Mouse (Mus musculus) thymus, postnatal 25 days (tissue): ENCODE data around the gene Folr1.

Experiments
- DNase-seq: peaks from one replicate; pipeline ENCODE4 v3.0.0; 2022

Folr1 gene

GRCm38 (mm10) chr7:101870629-101871028 is at the start of gene Folr1:
TSS of gene Folr1 (minus strand) at chr7:101870788.
- DNase-seq = no peak

GRCm38 (mm10) chr7:101918071-101918470 is 47.5 kb upstream of the Folr1 start:
- peak; percentile 63 for DNase-seq

GRCm38 (mm10) chr7:101911982-101912381 is 41.4 kb upstream of the Folr1 start:
- no peak for DNase-seq

- no peak for DNase-seq
These were observed 39.5 kb upstream of the Folr1 start for GRCm38 (mm10) chr7:101910138-101910537.

- no peak for DNase-seq
These were observed 37.8 kb upstream of the Folr1 start for GRCm38 (mm10) chr7:101908367-101908766.

GRCm38 (mm10) chr7:101906696-101907095 is 36.1 kb upstream of the Folr1 start:
- DNase-seq = no peak

GRCm38 (mm10) chr7:101906287-101906681 is 35.7 kb upstream of the Folr1 start, which contains the start of gene Tomt:
TSS of gene Tomt (minus strand) at chr7:101906359.
- no peak for DNase-seq

GRCm38 (mm10) chr7:101905561-101906286 is 35.1 kb upstream of the Folr1 start, which contains the start of gene Lamtor1:
TSS of gene Lamtor1 (plus strand) at chr7:101905904.
- DNase-seq = peak; percentile 97

- no peak for DNase-seq
These were observed 32.3 kb upstream of the Folr1 start for GRCm38 (mm10) chr7:101902846-101903245.

GRCm38 (mm10) chr7:101901969-101902368 is 31.4 kb upstream of the Folr1 start:
- no peak for DNase-seq

- no peak for DNase-seq
These were observed 29.9 kb upstream of the Folr1 start for GRCm38 (mm10) chr7:101900331-101901097.

GRCm38 (mm10) chr7:101896104-101897066 is 25.8 kb upstream of the Folr1 start:
- peak; percentile 96 for DNase-seq

GRCm38 (mm10) chr7:101895695-101896094 is 25.1 kb upstream of the Folr1 start:
- no peak for DNase-seq

GRCm38 (mm10) chr7:101888460-101888859 is 17.9 kb upstream of the Folr1 start:
- DNase-seq = no peak

- DNase-seq = no peak
These were observed 15.7 kb upstream of the Folr1 start for GRCm38 (mm10) chr7:101886274-101886673.

GRCm38 (mm10) chr7:101884160-101884559 is 13.6 kb upstream of the Folr1 start:
- DNase-seq = no peak

- no peak for DNase-seq
These were observed 12.0 kb upstream of the Folr1 start for GRCm38 (mm10) chr7:101882413-101883154.

GRCm38 (mm10) chr7:101880855-101881254 is 10.3 kb upstream of the Folr1 start:
- DNase-seq = no peak

GRCm38 (mm10) chr7:101875978-101876377 is 5.4 kb upstream of the Folr1 start:
- DNase-seq = no peak

GRCm38 (mm10) chr7:101871296-101871695 is 708 bp upstream of the Folr1 start:
- no peak for DNase-seq

GRCm38 (mm10) chr7:101869163-101869500 is 1.5 kb downstream of the Folr1 start:
- no peak for DNase-seq
